Mouse (Mus musculus): ENCODE measurements around the gene Slc15a5. TPM values are rescaled to one million over a fixed set of nuclear protein-coding genes. Genes with fewer than 3 reads are reported as not detected.

Gene Slc15a5
- polyA plus RNA-seq, 1 experiment from 2014 or later, result not detected

- ATAC-seq (replicated peaks; ENCODE audit: extremely low read depth, insufficient read depth, low FRiP score), result no peak
- Histone ChIP-seq H3K9ac (ENCODE audit: low read length) (no peak overlapping the region), H3K36me3 (ENCODE audit: control insufficient read depth, insufficient read depth) (no peaks in the 10 kb centered on the region), H3K27me3 (ENCODE audit: control insufficient read depth, insufficient read depth, low read length) (no peaks in the 10 kb centered on the region), H3K4me3 (ENCODE audit: low read length) (no peak overlapping the region), H3K4me2 (ENCODE audit: low read depth, low read length) (peak overlapping the region; percentile 34; the same call in 1 of the 2 replicates), H3K27ac (ENCODE audit: low read length) (no peak overlapping the region), H3K4me1 (ENCODE audit: control insufficient read depth, insufficient read depth, low read length) (0 out of 2 replicates have a peak, but pooled peaks cover 3% of the 10 kb centered on the region), H3K9me3 (replicated peaks; ENCODE audit: control insufficient read depth, low read length) (no peaks in the 10 kb centered on the region)
- 50% methylated on average over 3 of the region's 3 CpGs for WGBS
Measured at GRCm38 (mm10) chr6:137934545-137935298, 145.0 kb downstream of the Slc15a5 start.

Other genes starting within 250 kb of the Slc15a5 start
- 123 and 129 TPM in 2 replicates for gene Mgst1, start 60.4 kb upstream of the Slc15a5 start, polyA plus RNA-seq (2015; fragmentation: Nextera tagmentation; extraction: Ambion mirVana)